Mouse (Mus musculus) neural tube, embryonic 15.5 days (tissue): ENCODE data around the gene Pinlyp. TPM values are rescaled to one million over a fixed set of nuclear protein-coding genes. Genes with fewer than 3 reads are reported as not detected.

ENCODE experiments used
- ATAC-seq: fragments of 200-750 bp; cut with Nextera tagmentation; 2 replicates; pipeline ENCODE4 v1.8.0; 2017; ENCODE audit warnings: mild to moderate bottlenecking, moderate TSS enrichment, moderate library complexity; ENCODE audit not compliant: low FRiP score
- H3K27ac ChIP-seq: fragments of 300-500 bp; sonication (generic); replicated peaks from 2 replicates; pipeline ENCODE4 v1.5.1; 2015; ENCODE audit warnings: mild to moderate bottlenecking, inconsistent platforms
- H3K27me3 ChIP-seq: fragments of 300-500 bp; sonication (generic); replicated peaks from 2 replicates; pipeline ENCODE4 v1.6.1; 2015; ENCODE audit warnings: inconsistent platforms
- H3K36me3 ChIP-seq: fragments of 300-500 bp; sonication (generic); 2 replicates; pipeline ENCODE4 v1.6.1; 2015; ENCODE audit warnings: inconsistent platforms
- H3K4me1 ChIP-seq: fragments of 300-500 bp; sonication (generic); 2 replicates; pipeline ENCODE4 v1.6.1; 2015; ENCODE audit warnings: inconsistent platforms
- H3K4me2 ChIP-seq: fragments of 300-500 bp; sonication (generic); 2 replicates; pipeline ENCODE4 v1.6.1; 2015; ENCODE audit warnings: inconsistent platforms, mild to moderate bottlenecking, moderate library complexity
- H3K4me3 ChIP-seq: fragments of 300-500 bp; sonication (generic); replicated peaks from 2 replicates; pipeline ENCODE4 v1.5.1; 2015; ENCODE audit warnings: mild to moderate bottlenecking, inconsistent platforms
- H3K9ac ChIP-seq: fragments of 300-500 bp; sonication (generic); replicated peaks from 2 replicates; pipeline ENCODE4 v1.6.1; 2015; ENCODE audit warnings: mild to moderate bottlenecking, inconsistent platforms
- H3K9me3 ChIP-seq: fragments of 300-500 bp; sonication (generic); replicated peaks from 2 replicates; pipeline ENCODE4 v1.6.1; 2016; ENCODE audit warnings: inconsistent platforms
- WGBS: fragments of 180-500 bp; shearing (Covaris S2); methylation state at CpG from one replicate; pipeline ENCODE4 v1.1.7; 2015; ENCODE audit warnings: mixed read lengths; 5-methylcytosine and 5-hydroxymethylcytosine counted together
- polyA plus RNA-seq: library from polyadenylated mRNA; unstranded; fragments of >200 nt; fragmentation: Nextera tagmentation; extraction: Ambion mirVana; gene quantifications from 2 replicates; pipeline ENCODE4 v1.2.1, GENCODE M21; 2015

Gene Pinlyp
- polyA plus RNA-seq, 1 experiment from 2014 or later: not detected

GRCm38 (mm10) chr7:24555786-24556185 lies 9.9 kb upstream of the Pinlyp start:
- no peak overlapping the region for H3K9ac ChIP-seq
- no peaks in the 10 kb centered on the region for H3K4me1 ChIP-seq
- no peaks in the 10 kb centered on the region for H3K27me3 ChIP-seq
- H3K4me3 ChIP-seq: no peak overlapping the region
- 95% methylated on average over 10 of the region's 10 CpGs for WGBS
- ATAC-seq: no peak
- H3K27ac ChIP-seq: no peak overlapping the region
- peaks cover 36% of the 10 kb centered on the region for H3K36me3 ChIP-seq
- H3K9me3 ChIP-seq: no peaks in the 10 kb centered on the region
- no peak overlapping the region for H3K4me2 ChIP-seq

GRCm38 (mm10) chr7:24551985-24552759 lies 6.3 kb upstream of the Pinlyp start:
- H3K9ac ChIP-seq: no peak overlapping the region
- no peak overlapping the region for H3K27ac ChIP-seq
- WGBS: 85% methylated on average over 12 of the region's 12 CpGs
- no peak overlapping the region for H3K4me3 ChIP-seq
- H3K27me3 ChIP-seq: no peaks in the 10 kb centered on the region
- ATAC-seq: no peak
- H3K4me2 ChIP-seq: no peak overlapping the region
- H3K4me1 ChIP-seq: peaks cover 11% of the 10 kb centered on the region
- peaks cover 40% of the 10 kb centered on the region for H3K36me3 ChIP-seq
- no peaks in the 10 kb centered on the region for H3K9me3 ChIP-seq

DNA sequence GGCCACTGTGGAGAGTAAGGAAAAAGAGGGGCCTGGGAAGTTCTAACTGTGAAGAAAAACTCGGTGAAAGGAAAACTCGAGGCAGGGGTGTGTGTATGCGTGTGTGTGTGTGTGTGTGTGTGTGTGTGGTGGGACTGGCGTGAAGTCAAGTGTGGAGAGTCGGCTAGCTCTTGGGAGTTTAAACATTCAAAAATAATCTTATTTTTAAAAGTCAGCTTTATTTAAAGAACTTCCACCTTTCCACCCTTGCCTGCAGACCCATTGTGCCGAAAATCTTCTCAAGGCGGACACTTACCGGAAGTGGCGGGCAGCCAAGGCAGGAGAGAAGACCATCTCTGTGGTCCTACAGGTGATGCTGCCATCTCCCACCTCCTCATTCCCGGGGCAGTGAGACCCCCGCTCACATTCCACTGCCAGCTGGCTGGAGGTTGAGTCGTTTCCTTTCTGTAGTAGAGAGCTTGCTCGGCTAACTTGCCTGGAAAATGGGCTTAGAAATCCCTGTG lies 1.7 kb upstream of the Pinlyp start:
- 31% methylated on average over 13 of the region's 13 CpGs for WGBS

DNA sequence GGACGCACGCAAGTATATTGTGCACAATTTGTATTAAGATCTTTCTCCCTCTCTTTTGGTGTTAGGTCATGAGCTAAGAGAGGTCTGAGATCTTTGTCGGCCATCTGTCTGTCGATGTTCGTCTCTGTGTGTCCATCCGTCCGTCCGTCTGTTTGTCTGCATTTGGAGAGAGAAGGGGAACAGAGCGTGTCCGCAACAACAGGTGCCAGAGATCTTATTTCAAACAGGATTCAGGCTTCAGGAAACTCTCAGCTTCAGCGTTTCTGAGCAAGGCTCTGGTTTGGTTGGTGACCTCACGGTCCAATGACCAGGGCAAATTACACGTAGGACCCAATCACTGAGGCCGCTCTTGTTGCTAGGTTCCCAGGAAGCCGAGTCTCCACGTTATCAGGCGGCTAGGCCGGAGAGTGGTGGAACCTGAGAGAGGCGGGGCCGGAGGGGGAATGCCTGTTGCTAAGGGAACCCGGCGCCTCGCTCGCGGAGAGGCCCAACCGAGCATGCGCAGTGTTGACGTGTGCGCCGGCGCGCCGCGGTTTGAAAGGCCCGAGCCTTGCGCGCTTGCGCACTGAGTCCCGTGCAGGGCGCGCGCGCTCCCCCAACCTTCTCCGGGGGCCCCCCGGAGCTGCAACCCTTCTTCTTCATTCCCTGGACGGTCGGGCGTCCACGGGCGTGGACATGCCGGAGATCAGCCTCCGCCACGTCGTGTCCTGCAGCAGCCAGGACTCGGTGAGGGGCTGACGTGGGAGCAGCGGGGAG lies 894 bp upstream of the Pinlyp start:
- Histone ChIP-seq H3K4me2 (peak overlapping the region; percentile 77), H3K27me3 (no peaks in the 10 kb centered on the region), H3K9ac (peak overlapping the region; percentile 79), H3K4me1 (peaks cover 17% of the 10 kb centered on the region), H3K27ac (peak overlapping the region; percentile 78), H3K36me3 (peaks cover 18% of the 10 kb centered on the region), H3K9me3 (no peaks in the 10 kb centered on the region), H3K4me3 (peak overlapping the region; percentile 85)
- under 1% methylated on average over 57 of the region's 57 CpGs for WGBS
- peak; percentile 97 for ATAC-seq

More for the DNA sequence above, 1.7 kb upstream of the Pinlyp start:
- Histone ChIP-seq H3K4me1 (peaks cover 17% of the 10 kb centered on the region), H3K9me3 (no peaks in the 10 kb centered on the region), H3K4me3 (peak overlapping the region; percentile 85), H3K27me3 (no peaks in the 10 kb centered on the region), H3K36me3 (peaks cover 25% of the 10 kb centered on the region), H3K27ac (peak overlapping the region; percentile 73; the same call in 1 of the 2 replicates), H3K4me2 (peak overlapping the region; percentile 77), H3K9ac (peak overlapping the region; percentile 79)
- ATAC-seq: peak; percentile 12; the same call in 1 of the 2 replicates

DNA sequence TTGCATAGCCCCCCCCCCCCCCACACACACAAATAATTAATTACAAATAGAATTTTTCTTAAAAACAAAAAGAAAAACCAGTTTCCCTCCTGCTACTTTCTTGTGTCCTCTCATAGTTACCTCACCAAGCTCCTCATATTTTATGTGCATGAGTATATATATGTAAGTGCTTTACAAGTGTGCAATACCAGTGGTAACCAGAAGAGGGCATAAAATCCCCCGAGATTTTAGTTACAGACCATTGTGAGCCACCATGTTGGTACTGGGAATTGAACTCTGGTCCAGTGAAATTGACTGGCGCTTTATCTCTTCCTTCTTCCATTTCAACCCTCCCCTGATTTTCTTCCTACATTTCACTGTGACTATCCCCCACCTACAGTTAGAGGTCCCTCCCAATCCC lies 1.4 kb downstream of the Pinlyp start:
- 86% methylated on average over 2 of the region's 2 CpGs for WGBS
- no peak overlapping the region for H3K9ac ChIP-seq
- ATAC-seq: no peak
- H3K4me1 ChIP-seq: peaks cover 17% of the 10 kb centered on the region
- H3K4me3 ChIP-seq: no peak overlapping the region
- H3K36me3 ChIP-seq: peaks cover 6% of the 10 kb centered on the region
- H3K27me3 ChIP-seq: no peaks in the 10 kb centered on the region
- no peak overlapping the region for H3K27ac ChIP-seq
- no peaks in the 10 kb centered on the region for H3K9me3 ChIP-seq
- H3K4me2 ChIP-seq: no peak overlapping the region

DNA sequence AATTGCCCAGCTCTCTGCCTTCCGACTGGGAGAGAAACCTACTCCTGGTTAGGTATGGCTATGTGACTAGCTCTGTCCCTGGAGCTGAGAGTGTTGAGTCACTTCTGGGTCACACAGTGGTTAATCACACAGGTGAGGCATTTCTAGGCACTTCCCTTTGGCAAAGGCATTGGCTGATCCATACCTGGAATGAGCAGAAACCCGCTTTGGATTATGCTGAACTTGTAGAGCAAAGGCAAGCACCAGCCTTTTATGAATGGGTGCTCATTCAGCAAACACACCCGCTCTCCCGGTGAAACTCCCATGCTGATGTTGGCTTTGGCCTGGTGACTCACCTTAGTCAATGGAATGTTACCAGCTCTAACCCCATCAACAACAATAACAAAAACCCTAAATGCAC lies 6.2 kb downstream of the Pinlyp start:
- 95% methylated on average over 4 of the region's 4 CpGs for WGBS
- H3K4me1 ChIP-seq: peaks cover 6% of the 10 kb centered on the region; the same call in 1 of the 2 replicates
- H3K27me3 ChIP-seq: no peaks in the 10 kb centered on the region
- no peak overlapping the region for H3K9ac ChIP-seq
- H3K4me2 ChIP-seq: no peak overlapping the region
- H3K4me3 ChIP-seq: no peak overlapping the region
- no peaks in the 10 kb centered on the region for H3K9me3 ChIP-seq
- H3K36me3 ChIP-seq: peaks cover 14% of the 10 kb centered on the region
- H3K27ac ChIP-seq: no peak overlapping the region
- no peak for ATAC-seq

GRCm38 (mm10) chr7:24538701-24539100 lies 7.2 kb downstream of the Pinlyp start:
- Histone ChIP-seq H3K36me3 (peaks cover 23% of the 10 kb centered on the region), H3K4me3 (no peak overlapping the region), H3K4me1 (peaks cover 15% of the 10 kb centered on the region), H3K27ac (no peak overlapping the region), H3K9ac (no peak overlapping the region), H3K4me2 (no peak overlapping the region), H3K9me3 (no peaks in the 10 kb centered on the region), H3K27me3 (no peaks in the 10 kb centered on the region)
- no peak for ATAC-seq
- WGBS: 79% methylated on average over 5 of the region's 5 CpGs

- H3K4me3 ChIP-seq: no peak overlapping the region
- H3K9ac ChIP-seq: no peak overlapping the region
- ATAC-seq: no peak
- peaks cover 21% of the 10 kb centered on the region for H3K4me1 ChIP-seq
- H3K4me2 ChIP-seq: no peak overlapping the region
- 44% methylated on average over 5 of the region's 5 CpGs for WGBS
- H3K9me3 ChIP-seq: no peaks in the 10 kb centered on the region
- H3K27me3 ChIP-seq: no peaks in the 10 kb centered on the region
- H3K27ac ChIP-seq: no peak overlapping the region
- peaks cover 27% of the 10 kb centered on the region for H3K36me3 ChIP-seq
Observed at GRCm38 (mm10) chr7:24538154-24538553, 7.8 kb downstream of the Pinlyp start.

GRCm38 (mm10) chr7:24537591-24537990 lies 8.3 kb downstream of the Pinlyp start:
- Histone ChIP-seq H3K36me3 (peaks cover 27% of the 10 kb centered on the region), H3K27ac (0 out of 2 replicates have a peak overlapping the region, but pooled peaks have one; percentile 23), H3K9me3 (no peaks in the 10 kb centered on the region), H3K27me3 (no peaks in the 10 kb centered on the region), H3K4me3 (no peak overlapping the region), H3K9ac (no peak overlapping the region; the same call in 1 of the 2 replicates), H3K4me1 (peaks cover 25% of the 10 kb centered on the region), H3K4me2 (no peak overlapping the region)
- ATAC-seq: no peak
- 80% methylated on average over 5 of the region's 5 CpGs for WGBS

GRCm38 (mm10) chr7:24537081-24537480 lies 8.8 kb downstream of the Pinlyp start:
- Histone ChIP-seq H3K4me2 (no peak overlapping the region), H3K27me3 (no peaks in the 10 kb centered on the region), H3K27ac (no peak overlapping the region), H3K9ac (no peak overlapping the region), H3K4me1 (peaks cover 30% of the 10 kb centered on the region), H3K9me3 (no peaks in the 10 kb centered on the region), H3K4me3 (no peak overlapping the region), H3K36me3 (peaks cover 30% of the 10 kb centered on the region)
- 66% methylated on average over 4 of the region's 4 CpGs for WGBS
- ATAC-seq: no peak

- Histone ChIP-seq H3K27me3 (no peaks in the 10 kb centered on the region), H3K9me3 (no peaks in the 10 kb centered on the region), H3K4me1 (peaks cover 46% of the 10 kb centered on the region), H3K9ac (no peak overlapping the region), H3K27ac (no peak overlapping the region), H3K4me3 (peak overlapping the region; percentile 4; the same call in 1 of the 2 replicates), H3K36me3 (peaks cover 30% of the 10 kb centered on the region), H3K4me2 (peak overlapping the region; percentile 27)
- ATAC-seq: no peak
- WGBS: 28% methylated on average over 19 of the region's 19 CpGs
Observed at GRCm38 (mm10) chr7:24534301-24534700, 11.6 kb downstream of the Pinlyp start.
